38 mouse cellular contexts compared by ENCODE assay signal in genomic region chr19:7765599-7765998, GRCm38 (mm10). TPM values are rescaled to one million over a fixed set of nuclear protein-coding genes. Genes with fewer than 3 reads are reported as not detected.
"Had no signal": no experiment of that assay in that cellular context is flagged by ENCODE, and none has a peak within 500 bp of the region (broad histone marks: within the 10 kb centered on the region; RNA-seq: fewer than 3 reads in every experiment).

No protein-coding gene starts in this region.

- H3K9me3 ChIP-seq: forebrain, embryonic 15.5 days; heart, embryonic 13.5 days; heart, embryonic 15.5 days; hindbrain, embryonic 15.5 days; limb, embryonic 13.5 days; limb, embryonic 15.5 days; liver, embryonic 12.5 days had no signal

- H3K36me3 ChIP-seq: forebrain, embryonic 15.5 days; heart, embryonic 13.5 days; heart, embryonic 15.5 days; hindbrain, embryonic 13.5 days; hindbrain, embryonic 15.5 days; limb, embryonic 13.5 days; limb, embryonic 15.5 days; liver, embryonic 12.5 days had no signal

- H3K4me3 ChIP-seq: forebrain, embryonic 15.5 days; heart, adult 2 months; heart, embryonic 13.5 days; heart, embryonic 15.5 days; hindbrain, embryonic 13.5 days; hindbrain, embryonic 15.5 days; layer of hippocampus, adult 2 months; limb, embryonic 13.5 days; limb, embryonic 15.5 days; liver, embryonic 12.5 days had no signal

- ATAC-seq: forebrain, embryonic 15.5 days; forebrain, postnatal 0 days; hindbrain, postnatal 0 days; liver, embryonic 12.5 days had no signal

- H3K27ac ChIP-seq: forebrain, embryonic 15.5 days; heart, adult 2 months; heart, embryonic 13.5 days; heart, embryonic 15.5 days; hindbrain, embryonic 13.5 days; hindbrain, embryonic 15.5 days; hindbrain, postnatal 0 days; kidney, postnatal 0 days; layer of hippocampus, adult 2 months; limb, embryonic 13.5 days; limb, embryonic 15.5 days; liver, embryonic 12.5 days; liver, embryonic 14.5 days had no signal

- H3K9ac ChIP-seq: forebrain, embryonic 15.5 days; forebrain, postnatal 0 days; heart, embryonic 13.5 days; heart, embryonic 15.5 days; hindbrain, embryonic 13.5 days; hindbrain, embryonic 15.5 days; limb, embryonic 13.5 days; limb, embryonic 15.5 days; liver, embryonic 12.5 days; liver, embryonic 14.5 days had no signal

- DNase-seq: forebrain, postnatal 0 days; gastrocnemius, postnatal 14 days; gastrocnemius, postnatal 36 days; heart, adult 11 months; heart, adult 2 months; heart, postnatal 14 days; heart, postnatal 36 days; kidney, adult 18-20 months; layer of hippocampus, adult 9-11 months; layer of hippocampus, postnatal 36 days; left cerebral cortex, postnatal 4 days had no signal

- H3K27me3 ChIP-seq: forebrain, embryonic 15.5 days; heart, embryonic 13.5 days; heart, embryonic 15.5 days; hindbrain, embryonic 13.5 days; hindbrain, embryonic 15.5 days; limb, embryonic 13.5 days; limb, embryonic 15.5 days; liver, embryonic 12.5 days had no signal

- H3K4me2 ChIP-seq: forebrain, embryonic 15.5 days; heart, embryonic 11.5 days; heart, embryonic 13.5 days; heart, embryonic 15.5 days; hindbrain, embryonic 13.5 days; hindbrain, embryonic 15.5 days; limb, embryonic 13.5 days; limb, embryonic 15.5 days; liver, embryonic 12.5 days had no signal

- H3K4me1 ChIP-seq: forebrain, embryonic 15.5 days; heart, embryonic 13.5 days; heart, embryonic 15.5 days; hindbrain, embryonic 13.5 days; hindbrain, embryonic 15.5 days; limb, embryonic 13.5 days; limb, embryonic 15.5 days; liver, embryonic 12.5 days had no signal

RNA-seq across cellular contexts. Expression of gene Slc22a26, which starts 36.9 kb away (rescaled TPM):
- total RNA-seq: forebrain, postnatal 0 days; gastrocnemius, adult 18-20 months; gastrocnemius, adult 8-10 months; gastrocnemius, postnatal 14 days; gastrocnemius, postnatal 36 days; heart, adult 2 months; heart, postnatal 14 days; heart, postnatal 36 days; hematopoietic stem cell, adult 5-6 weeks; hindbrain, postnatal 0 days; layer of hippocampus, adult 2 months; layer of hippocampus, postnatal 14 days; layer of hippocampus, postnatal 36 days; left cerebral cortex, adult 18-20 months; left cerebral cortex, adult 8-10 months; left cerebral cortex, postnatal 10 days; left cerebral cortex, postnatal 25 days; left cerebral cortex, postnatal 4 days had no signal
- polyA plus RNA-seq: forebrain, embryonic 15.5 days; forebrain, postnatal 0 days; gonadal fat pad, adult 2 months; heart, adult 2 months; heart, embryonic 11.5 days; heart, embryonic 13.5 days; heart, embryonic 15.5 days; heart, postnatal 0 days; hindbrain, embryonic 11.5 days; hindbrain, embryonic 13.5 days; hindbrain, embryonic 15.5 days; hindbrain, postnatal 0 days; intestine, embryonic 14.5 days; limb, embryonic 11.5 days; limb, embryonic 13.5 days; limb, embryonic 15.5 days; liver, embryonic 12.5 days; liver, embryonic 14.5 days; liver, embryonic 16.5 days had no signal

RNA-seq across cellular contexts. Expression of gene Slc22a19, which starts 54.5 kb away (rescaled TPM):
- total RNA-seq: forebrain, postnatal 0 days; gastrocnemius, adult 18-20 months; gastrocnemius, adult 8-10 months; gastrocnemius, postnatal 14 days; gastrocnemius, postnatal 36 days; heart, adult 2 months; heart, postnatal 14 days; heart, postnatal 36 days; hematopoietic stem cell, adult 5-6 weeks; layer of hippocampus, adult 2 months; layer of hippocampus, postnatal 14 days; layer of hippocampus, postnatal 36 days; left cerebral cortex, adult 18-20 months; left cerebral cortex, adult 8-10 months; left cerebral cortex, postnatal 10 days; left cerebral cortex, postnatal 25 days; left cerebral cortex, postnatal 4 days had no signal
- polyA plus RNA-seq: forebrain, postnatal 0 days; gonadal fat pad, adult 2 months; heart, adult 2 months; heart, embryonic 11.5 days; heart, embryonic 13.5 days; heart, embryonic 15.5 days; heart, postnatal 0 days; intestine, embryonic 14.5 days; limb, embryonic 11.5 days; limb, embryonic 13.5 days; limb, embryonic 15.5 days; liver, embryonic 12.5 days; liver, embryonic 14.5 days; liver, embryonic 16.5 days had no signal
